In genomic region chr15:102671721-102672214, GRCm38 (mm10) we compare ENCODE assay signal across 8 mouse cellular contexts. TPM values are rescaled to one million over a fixed set of nuclear protein-coding genes. Genes with fewer than 3 reads are reported as not detected.
A peak's percentile ranks its signal among the peaks of the same experiment; 100 is the strongest.
DNase-seq lines count a peak whose midpoint lies in the region; ATAC-seq and TF ChIP-seq lines count a peak whose summit lies in the region.

No protein-coding gene starts in this region.

- H3K36me3 ChIP-seq in C2C12 (ENCODE audit: control insufficient read depth, insufficient read depth): peaks cover 30% of the 10 kb centered on the region
- H3K36me3 ChIP-seq in forebrain, embryonic 15.5 days: peaks cover 8% of the 10 kb centered on the region; the same call in 1 of the 2 replicates
- H3K36me3 ChIP-seq in neural tube, embryonic 15.5 days: peaks cover 7% of the 10 kb centered on the region

- peak; percentile 95; the same call in 1 of the 2 replicates for TF ChIP-seq POLR2A in lung, adult 2 months (IDR thresholded peaks at IDR 0.05; ENCODE audit: borderline replicate concordance, extremely low read depth, low read depth, low read length)

- H3ac ChIP-seq in C2C12 (ENCODE audit: control insufficient read depth, insufficient read length, low read depth): peak overlapping the region; percentile 9

- intact Hi-C loops in heart, postnatal 10 days (cut with DNase I): loop anchor here (2.0 kb wide), 1 partner anchor 47 kb away; the partner anchor contains the start of genes Atf7 and Gm28047

- H3K9me3 ChIP-seq in forebrain, embryonic 15.5 days: no peaks in the 10 kb centered on the region
- no peaks in the 10 kb centered on the region for H3K9me3 ChIP-seq in neural tube, embryonic 15.5 days (replicated peaks)

- DNase-seq in c-Kit-positive CD71-negative TER-119-negative erythroid progenitor cells, embryonic 14.5 days (ENCODE audit: low read depth): peak; percentile 36
- peak; percentile 91 for DNase-seq in heart, postnatal 10 days
- DNase-seq in layer of hippocampus, adult 2 months (ENCODE audit: low spot score in 2 of 2): peak; percentile 70
- DNase-seq in lung, adult 2 months: peak; percentile 85
- peak; percentile 88 for DNase-seq in testis, postnatal 14 days (ENCODE audit: low spot score)

- H3K4me1 ChIP-seq in forebrain, embryonic 15.5 days: peaks cover 40% of the 10 kb centered on the region
- peaks cover 3% of the 10 kb centered on the region; the same call in 1 of the 2 replicates for H3K4me1 ChIP-seq in lung, adult 2 months (ENCODE audit: control insufficient read depth, insufficient read depth, low read length)
- peaks cover 46% of the 10 kb centered on the region for H3K4me1 ChIP-seq in neural tube, embryonic 15.5 days

- WGBS in forebrain, embryonic 15.5 days: under 1% methylated on average over 32 of the region's 34 CpGs
- WGBS in lung, adult 2 months: under 1% methylated on average over 34 of the region's 34 CpGs
- under 1% methylated on average over 30 of the region's 34 CpGs for WGBS in neural tube, embryonic 15.5 days

- H3K79me2 ChIP-seq in C2C12 (ENCODE audit: control insufficient read depth, insufficient read depth): peaks cover 40% of the 10 kb centered on the region

- H3K27ac ChIP-seq in forebrain, embryonic 15.5 days (replicated peaks): peak overlapping the region; percentile 98
- H3K27ac ChIP-seq in layer of hippocampus, adult 2 months: peak overlapping the region; percentile 100
- peak overlapping the region; percentile 97 for H3K27ac ChIP-seq in neural tube, embryonic 15.5 days (replicated peaks)

- H3K9ac ChIP-seq in forebrain, embryonic 15.5 days (replicated peaks): peak overlapping the region; percentile 78
- peak overlapping the region; percentile 54 for H3K9ac ChIP-seq in neural tube, embryonic 15.5 days (replicated peaks)

- TF ChIP-seq CTCF in C2C12 (IDR thresholded peaks at IDR 0.05; ENCODE audit: control insufficient read depth, insufficient read depth, insufficient read length): no peak
- TF ChIP-seq CTCF in layer of hippocampus, adult 2 months (conservative IDR thresholded peaks at IDR 0.05): no peak
- no peak for TF ChIP-seq CTCF in lung, adult 2 months (IDR thresholded peaks at IDR 0.05; ENCODE audit: insufficient read depth, low read length)

- ATAC-seq in forebrain, embryonic 15.5 days (replicated peaks): peak; percentile 62
- peak; percentile 61 for ATAC-seq in neural tube, embryonic 15.5 days (ENCODE audit: low FRiP score)

- H3K4me2 ChIP-seq in forebrain, embryonic 15.5 days (replicated peaks): peak overlapping the region; percentile 73
- H3K4me2 ChIP-seq in neural tube, embryonic 15.5 days: peak overlapping the region; percentile 76

- H3K79me3 ChIP-seq in C2C12 (ENCODE audit: low read depth): peaks cover 36% of the 10 kb centered on the region

- peak overlapping the region; percentile 26 for H3K4me3 ChIP-seq in C2C12 (ENCODE audit: insufficient read depth, poor library complexity, severe bottlenecking)
- peak overlapping the region; percentile 75 for H3K4me3 ChIP-seq in forebrain, embryonic 15.5 days
- peak overlapping the region; percentile 66 for H3K4me3 ChIP-seq in layer of hippocampus, adult 2 months
- peak overlapping the region; percentile 56 for H3K4me3 ChIP-seq in lung, adult 2 months (replicated peaks; ENCODE audit: extremely low read depth, low read depth, low read length)
- H3K4me3 ChIP-seq in neural tube, embryonic 15.5 days (replicated peaks): peak overlapping the region; percentile 40

- H3K27me3 ChIP-seq in C2C12 (ENCODE audit: control insufficient read depth, insufficient read depth, insufficient read length): no peaks in the 10 kb centered on the region
- H3K27me3 ChIP-seq in forebrain, embryonic 15.5 days: no peaks in the 10 kb centered on the region
- no peaks in the 10 kb centered on the region for H3K27me3 ChIP-seq in neural tube, embryonic 15.5 days (replicated peaks)

TF ChIP-seq in C2C12, 6 proteins besides CTCF, POLR2A, EP300 and RAD21:
- no peak for TF ChIP-seq CEBPB (IDR thresholded peaks at IDR 0.05; ENCODE audit: low read depth)
- no peak for TF ChIP-seq MYOG (IDR thresholded peaks at IDR 0.05; ENCODE audit: control insufficient read depth, extremely low read depth, insufficient read length)
- no peak for TF ChIP-seq USF1 (IDR thresholded peaks at IDR 0.05; ENCODE audit: low read depth)
- peak; percentile 34 for TF ChIP-seq MAX (IDR thresholded peaks at IDR 0.05)
- no peak for TF ChIP-seq FOSL1 (IDR thresholded peaks at IDR 0.05; ENCODE audit: insufficient read depth, low read length, poor library complexity, severe bottlenecking)
TF ChIP-seq in C2C12: peak in this region for 1.

RNA-seq across cellular contexts. Expression of gene Atp5g2, which starts 0.4 kb away (rescaled TPM):
- polyA plus RNA-seq in C2C12 (2012; fragmentation: generic; extraction: Trizol): 933 TPM
- 56.8 and 62.4 TPM in 2 replicates for polyA plus RNA-seq in forebrain, embryonic 15.5 days (2015; fragmentation: Nextera tagmentation; extraction: Ambion mirVana)
- total RNA-seq in heart, postnatal 10 days (2021): 10 to 100 TPM; 31.1 to 47.4 TPM
- 10 to 100 TPM; 11.0 to 11.5 TPM for total RNA-seq in layer of hippocampus, adult 2 months (2021)
- polyA plus RNA-seq in lung, adult 2 months (2012; rRNA removed): 250 and 262 TPM in 2 replicates
- polyA plus RNA-seq in neural tube, embryonic 15.5 days (2015; fragmentation: Nextera tagmentation; extraction: Ambion mirVana): 49.7 and 63.7 TPM in 2 replicates

RNA-seq across cellular contexts. Expression of gene Atf7, which starts 46.5 kb away (rescaled TPM):
- polyA plus RNA-seq in C2C12 (2012; fragmentation: generic; extraction: Trizol): 31.0 TPM
- polyA plus RNA-seq in forebrain, embryonic 15.5 days (2015; fragmentation: Nextera tagmentation; extraction: Ambion mirVana): 24.6 and 25.1 TPM in 2 replicates
- total RNA-seq in heart, postnatal 10 days (2021): 10 to 100 TPM; 71.3 to 79.2 TPM
- 10 to 100 TPM; 45.5 to 46.4 TPM for total RNA-seq in layer of hippocampus, adult 2 months (2021)
- 90.4 and 119 TPM in 2 replicates for polyA plus RNA-seq in lung, adult 2 months (2012; rRNA removed)
- polyA plus RNA-seq in neural tube, embryonic 15.5 days (2015; fragmentation: Nextera tagmentation; extraction: Ambion mirVana): 16.6 and 19.5 TPM in 2 replicates

RNA-seq across cellular contexts. Expression of gene Gm28047, which starts 46.9 kb away (rescaled TPM):
- not detected for polyA plus RNA-seq in C2C12 (2012; fragmentation: generic; extraction: Trizol)
- not detected in 2 replicates for polyA plus RNA-seq in forebrain, embryonic 15.5 days (2015; fragmentation: Nextera tagmentation; extraction: Ambion mirVana)
- 1 to 10 TPM in 1 of 2 experiments, not detected in 1; 1.2 TPM for total RNA-seq in heart, postnatal 10 days (2021)
- not detected for total RNA-seq in layer of hippocampus, adult 2 months (2021)
- 0.11 and 0.22 TPM in 2 replicates for polyA plus RNA-seq in lung, adult 2 months (2012; rRNA removed)
- polyA plus RNA-seq in neural tube, embryonic 15.5 days (2015; fragmentation: Nextera tagmentation; extraction: Ambion mirVana): 0.50 TPM in 1 of 2 replicates, not detected in the other

RNA-seq across cellular contexts. Expression of gene Calcoco1, which starts 50.2 kb away (rescaled TPM):
- 25.7 TPM for polyA plus RNA-seq in C2C12 (2012; fragmentation: generic; extraction: Trizol)
- 72.1 and 74.5 TPM in 2 replicates for polyA plus RNA-seq in forebrain, embryonic 15.5 days (2015; fragmentation: Nextera tagmentation; extraction: Ambion mirVana)
- 100 to 1,000 TPM in 1 of 2 experiments, 10 to 100 TPM in 1; 90.9 to 100 TPM for total RNA-seq in heart, postnatal 10 days (2021)
- 10 to 100 TPM; 95.4 to 96.9 TPM for total RNA-seq in layer of hippocampus, adult 2 months (2021)
- polyA plus RNA-seq in lung, adult 2 months (2012; rRNA removed): 76.5 and 105 TPM in 2 replicates
- 28.3 and 41.6 TPM in 2 replicates for polyA plus RNA-seq in neural tube, embryonic 15.5 days (2015; fragmentation: Nextera tagmentation; extraction: Ambion mirVana)

Comparison
In these comparisons a context has a peak if more than half of its experiments do, and no peak if none do; other contexts are left out.
1. Peak in every context shown above with its lines: DNase-seq, ATAC-seq, H3K4me3 ChIP-seq and H3K27ac ChIP-seq.
2. DNase-seq: peak in every context shown above with its lines; median percentile 91 in heart, postnatal 10 days; 88 in testis, postnatal 14 days; 85 in lung, adult 2 months; 70 in layer of hippocampus, adult 2 months; 36 in c-Kit-positive CD71-negative TER-119-negative erythroid progenitor cells, embryonic 14.5 days.